Mouse (Mus musculus) MEL (cell line): ENCODE results near the gene Oaz1. TPM values are rescaled to one million over a fixed set of nuclear protein-coding genes. Genes with fewer than 3 reads are reported as not detected.

Experiments used
- DNase-seq: peaks from one replicate; pipeline ENCODE4 v3.0.0; 2011; ENCODE audit warnings: low read depth, low spot score
- H3K27ac ChIP-seq: 2 replicates; pipeline ENCODE4 v1.5.1; 2012; ENCODE audit warnings: low read depth, mild to moderate bottlenecking, control low read depth, low read length, moderate library complexity; ENCODE audit not compliant: control insufficient read depth
- H3K27me3 ChIP-seq, 2 experiments: fragments of 150-350 bp in 1 of 2; sonication (generic) in 1 of 2; 2 replicates each; pipeline ENCODE4 v1.6.1; 2012; ENCODE audit warnings: low read length in 2 of 2, mild to moderate bottlenecking in 2 of 2, improper control_type of control experiment in 1 of 2, moderate library complexity in 1 of 2; ENCODE audit not compliant: insufficient read depth in 2 of 2, control insufficient read depth in 1 of 2
- H3K36me3 ChIP-seq, 2 experiments: 2 replicates each; pipeline ENCODE4 v1.6.1; 2012 to 2014; ENCODE audit warnings: low read length in 2 of 2, improper control_type of control experiment in 1 of 2, inconsistent platforms in 1 of 2, mild to moderate bottlenecking in 1 of 2; ENCODE audit not compliant: insufficient read depth in 2 of 2, control insufficient read depth in 1 of 2
- H3K4me1 ChIP-seq, 2 experiments: fragments of 150-350 bp in 1 of 2; sonication (generic) in 1 of 2; 2 replicates each; pipeline ENCODE4 v1.6.1; 2012; ENCODE audit warnings: low read length in 2 of 2, improper control_type of control experiment in 1 of 2, mild to moderate bottlenecking in 1 of 2; ENCODE audit not compliant: insufficient read depth in 2 of 2, control insufficient read depth in 1 of 2
- H3K4me3 ChIP-seq, 2 experiments: fragments of 150-350 bp in 1 of 2; sonication (generic) in 1 of 2; 2 replicates each; pipeline ENCODE4 v1.5.1; 2012; ENCODE audit warnings: low read depth in 2 of 2, low read length in 2 of 2, mild to moderate bottlenecking in 2 of 2, moderate library complexity in 2 of 2, control low read depth in 1 of 2, improper control_type of control experiment in 1 of 2; ENCODE audit not compliant: control insufficient read depth in 1 of 2, insufficient read depth in 1 of 2
- H3K79me2 ChIP-seq: 2 replicates; pipeline ENCODE4 v1.6.1; 2012; ENCODE audit warnings: mild to moderate bottlenecking, low read length, moderate library complexity; ENCODE audit not compliant: control insufficient read depth, poor library complexity, insufficient read depth
- H3K9ac ChIP-seq: 2 replicates; pipeline ENCODE4 v1.6.1; 2012; ENCODE audit warnings: low read depth, mild to moderate bottlenecking, control low read depth, low read length, moderate library complexity; ENCODE audit not compliant: control insufficient read depth, poor library complexity, severe bottlenecking
- H3K9me3 ChIP-seq: fragments of 150-350 bp; sonication (generic); replicated peaks from 2 replicates; pipeline ENCODE4 v1.6.1; 2012; ENCODE audit warnings: mild to moderate bottlenecking, low read length, improper control_type of control experiment, moderate library complexity; ENCODE audit not compliant: insufficient read depth
- E2F4 ChIP-seq: IDR thresholded peaks from 2 replicates; pipeline ENCODE4 v1.6.1; 2011; ENCODE audit warnings: low read depth, low read length, improper control_type of control experiment, borderline replicate concordance
- EP300 ChIP-seq, 2 experiments: IDR thresholded peaks; 2 replicates each; pipeline ENCODE4 v1.6.1; 2011; ENCODE audit warnings: improper control_type of control experiment in 2 of 2, low read length in 2 of 2, low read depth in 1 of 2, mild to moderate bottlenecking in 1 of 2
- HCFC1 ChIP-seq: IDR thresholded peaks from 2 replicates; pipeline ENCODE4 v1.6.1; 2012; ENCODE audit warnings: low read depth, mild to moderate bottlenecking, inconsistent platforms, low read length, improper control_type of control experiment, moderate library complexity
- JUND ChIP-seq: IDR thresholded peaks from 2 replicates; pipeline ENCODE4 v1.6.1; 2011; ENCODE audit warnings: low read depth, mild to moderate bottlenecking, improper control_type of control experiment, low read length
- KAT2A ChIP-seq: conservative IDR thresholded peaks from 2 replicates; pipeline ENCODE4 v1.6.1; 2012; ENCODE audit warnings: low read depth, low read length, improper control_type of control experiment, inconsistent platforms
- MAZ ChIP-seq: IDR thresholded peaks from 2 replicates; pipeline ENCODE4 v1.6.1; 2012; ENCODE audit warnings: low read depth, mild to moderate bottlenecking, inconsistent platforms, low read length, improper control_type of control experiment
- NELFE ChIP-seq: IDR thresholded peaks from 2 replicates; pipeline ENCODE4 v1.6.1; 2011; ENCODE audit warnings: low read depth, low read length, improper control_type of control experiment
- NRF1 ChIP-seq: IDR thresholded peaks from 2 replicates; pipeline ENCODE4 v1.6.1; 2014; ENCODE audit warnings: low read depth, mild to moderate bottlenecking, inconsistent platforms, low read length, improper control_type of control experiment, moderate library complexity; ENCODE audit not compliant: poor library complexity, insufficient read depth, severe bottlenecking
- POLR2A ChIP-seq, 2 experiments: IDR thresholded peaks; 2 replicates each; pipeline ENCODE4 v1.6.1; 2011 to 2012; ENCODE audit warnings: low read length in 2 of 2, mild to moderate bottlenecking in 2 of 2, control low read depth in 1 of 2, improper control_type of control experiment in 1 of 2, low read depth in 1 of 2, moderate library complexity in 1 of 2; ENCODE audit not compliant: control insufficient read depth in 1 of 2, insufficient read depth in 1 of 2, poor library complexity in 1 of 2
- POLR2AphosphoS2 ChIP-seq: IDR thresholded peaks from 2 replicates; pipeline ENCODE4 v1.6.1; 2011; ENCODE audit warnings: low read length, improper control_type of control experiment
- POLR2AphosphoS5 ChIP-seq: IDR thresholded peaks from 2 replicates; pipeline ENCODE4 v1.6.1; 2012; ENCODE audit warnings: low read depth, borderline replicate concordance, mild to moderate bottlenecking, inconsistent platforms, low read length, moderate library complexity, mixed read lengths
- SMC3 ChIP-seq: IDR thresholded peaks from 2 replicates; pipeline ENCODE4 v1.6.1; 2011; ENCODE audit warnings: low read depth, low read length, improper control_type of control experiment
- TCF12 ChIP-seq: IDR thresholded peaks from 2 replicates; pipeline ENCODE4 v1.6.1; 2014; ENCODE audit warnings: low read depth, mild to moderate bottlenecking, inconsistent platforms, low read length, improper control_type of control experiment, moderate library complexity
- ZMIZ1 ChIP-seq: IDR thresholded peaks from 2 replicates; pipeline ENCODE4 v1.6.1; 2012; ENCODE audit warnings: low read depth, mild to moderate bottlenecking, inconsistent platforms, low read length, improper control_type of control experiment, moderate library complexity
- polyA plus RNA-seq, 2 experiments: library from polyadenylated mRNA; stranded (reverse) in 1 of 2; unstranded in 1 of 2; fragments of >175 nt in 1 of 2; fragments of >200 nt in 1 of 2; gene quantifications; 2 replicates each; pipeline versions ENCODE4 v1.2.1 to v1.2.4; 2012; ENCODE audit warnings: low replicate concordance in 2 of 2, low read depth in 1 of 2; ENCODE audit not compliant: insufficient read length in 2 of 2, insufficient read depth in 1 of 2, missing spikeins in 1 of 2
- total RNA-seq: library from RNA; depleted of rRNA; stranded (reverse); fragments of 300-350 nt; gene quantifications from 2 replicates; pipeline ENCODE4 v1.2.3, GENCODE M21; 2012

Oaz1 gene
- total and polyA plus RNA-seq, 3 experiments, result 983 to 1,528 TPM; not detected in 1

DNA sequence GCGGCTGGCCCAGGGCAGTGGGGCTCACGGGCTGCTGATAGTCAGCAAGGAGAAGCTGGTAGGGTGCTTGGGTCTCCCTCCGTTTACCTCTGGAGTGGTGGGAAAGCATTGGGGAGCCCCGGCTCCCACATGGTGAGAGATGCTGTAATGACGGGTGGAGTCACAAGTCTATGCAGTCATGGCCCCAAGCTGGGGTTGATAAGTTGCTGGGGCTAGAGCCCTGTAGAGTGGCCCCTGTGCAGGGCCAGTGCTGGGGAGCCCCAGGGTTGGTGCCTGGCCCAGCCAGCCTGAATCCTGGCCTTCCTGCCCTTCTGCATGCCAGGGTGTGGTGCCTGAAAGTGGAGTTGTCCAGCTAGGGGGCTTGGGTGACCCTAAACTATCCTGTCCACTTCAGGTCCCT is 35.8 kb downstream of the Oaz1 start:
- TF ChIP-seq POLR2AphosphoS5 (no peak), NELFE (no peak)
- Histone ChIP-seq H3K79me2 (peaks cover 24% of the 10 kb centered on the region), H3K9me3 (no peaks in the 10 kb centered on the region), H3K4me3 (no peak overlapping the region), H3K36me3 (peaks cover 2 to 17% of the 10 kb centered on the region in 2 experiments; a peak in 3 of 4 replicates), H3K27me3 (no peaks in the 10 kb centered on the region), H3K27ac (no peak overlapping the region), H3K4me1 (peaks cover 14 to 19% of the 10 kb centered on the region in 2 experiments), H3K9ac (no peak overlapping the region)
- DNase-seq, result no peak

GRCm38 (mm10) chr10:80864446-80864845 is 38.0 kb downstream of the Oaz1 start:
- Histone ChIP-seq H3K9me3 (no peaks in the 10 kb centered on the region), H3K36me3 (peaks cover 0 to 1% of the 10 kb centered on the region in 2 experiments; a peak in 1 of 4 replicates), H3K4me3 (no peak overlapping the region), H3K27ac (no peak overlapping the region), H3K27me3 (no peaks in the 10 kb centered on the region), H3K4me1 (no peaks in the 10 kb centered on the region), H3K9ac (no peak overlapping the region), H3K79me2 (peaks cover 6% of the 10 kb centered on the region; the same call in 1 of the 2 replicates)
- no peak for DNase-seq
- TF ChIP-seq POLR2A (IDR thresholded peaks at IDR 0.05; ENCODE audit: control insufficient read depth in 1 of 2, insufficient read depth in 1 of 2, low read depth in 1 of 2, low read length in 2 of 2, poor library complexity in 1 of 2), result no peak
- no peak for TF ChIP-seq POLR2AphosphoS2
- TF ChIP-seq ZMIZ1, result no peak
- no peak for TF ChIP-seq JUND
- TF ChIP-seq NELFE, result no peak
- TF ChIP-seq POLR2AphosphoS5, result no peak
- no peak for TF ChIP-seq MAZ
- no peak for TF ChIP-seq EP300 (IDR thresholded peaks at IDR 0.05; ENCODE audit: low read depth in 1 of 2, low read length in 2 of 2)
- no peak for TF ChIP-seq E2F4
- TF ChIP-seq TCF12, result no peak
- TF ChIP-seq HCFC1, result no peak
- TF ChIP-seq SMC3, result no peak

- H3K36me3 ChIP-seq, result no peaks in the 10 kb centered on the region; a peak in 1 of 4 replicates
- no peak overlapping the region for H3K4me3 ChIP-seq
- no peak for DNase-seq
- TF ChIP-seq KAT2A (no peak), MAZ (no peak), NRF1 (no peak)
- TF ChIP-seq, all 39 proteins: peak for 0
- H3K9ac ChIP-seq, result no peak overlapping the region
- no peaks in the 10 kb centered on the region for H3K79me2 ChIP-seq
- H3K4me1 ChIP-seq, result no peaks in the 10 kb centered on the region
- no peaks in the 10 kb centered on the region for H3K27me3 ChIP-seq
- H3K9me3 ChIP-seq, result no peaks in the 10 kb centered on the region
- no peak overlapping the region for H3K27ac ChIP-seq
These were observed 44.5 kb downstream of the Oaz1 start for GRCm38 (mm10) chr10:80870993-80871392.
